Mouse (Mus musculus) central nervous system, embryonic 11.5 days (tissue): Measurements from ENCODE around the gene Spata46. TPM values are rescaled to one million over a fixed set of nuclear protein-coding genes. Genes with fewer than 3 reads are reported as not detected.

Experiments
- polyA plus RNA-seq: library from polyadenylated mRNA; depleted of rRNA; stranded (reverse); fragments of >200 nt; gene quantifications from 2 replicates; pipeline ENCODE4 v1.2.3, GENCODE M21; 2012; rRNA removed

Spata46 gene
- polyA plus RNA-seq = not detected in 2 replicates

GRCm38 (mm10) chr1:170308503-170308902 is at the start of gene Spata46:
Spata46 (plus strand) TSS chr1:170308803.

DNA sequence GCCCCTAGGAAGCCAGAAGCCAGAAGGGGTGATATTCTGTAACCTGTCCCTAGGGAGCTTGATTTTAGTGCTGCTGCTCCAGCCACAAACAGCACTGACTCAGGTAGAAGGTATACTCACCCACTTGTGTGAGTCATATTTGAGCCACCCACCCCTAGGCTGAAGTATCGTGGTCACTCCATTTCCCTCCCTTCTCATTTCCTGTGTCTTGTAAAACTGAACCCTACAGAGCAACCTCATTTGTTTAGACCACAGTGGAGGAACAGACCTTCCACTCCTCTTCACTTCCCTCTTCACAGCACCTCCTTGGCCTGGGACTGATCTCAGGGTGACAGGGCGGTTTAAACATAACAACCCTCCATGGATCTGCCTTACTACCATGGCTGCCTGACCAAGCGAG is 31.6 kb upstream of the Spata46 start, which contains the start of gene Sh2d1b1:
Gene Sh2d1b1 (plus strand): TSS at position 305 of the 400 bp plus-strand sequence.

DNA sequence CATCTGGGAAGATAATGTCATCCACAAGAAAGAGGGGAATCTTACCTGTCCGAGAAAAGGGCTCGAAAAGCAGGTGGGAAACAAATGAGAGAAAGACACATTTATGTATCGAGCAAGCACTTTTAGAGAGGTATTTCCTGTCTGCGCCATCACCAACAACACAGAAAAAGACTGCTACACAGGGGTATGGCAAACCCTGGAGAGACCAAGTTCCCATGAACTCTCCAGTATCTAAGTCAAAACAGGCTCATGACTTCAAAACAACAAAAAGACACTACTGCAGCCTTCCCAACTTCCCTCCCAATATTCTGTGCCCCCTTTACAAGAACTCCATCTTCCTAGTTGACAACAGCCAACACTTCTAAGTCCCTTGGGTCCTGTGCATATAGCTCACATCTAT is 2.4 kb upstream of the Spata46 start, which contains the start of gene Gm7694:
Gene Gm7694 (minus strand): TSS at position 101 of the 400 bp plus-strand sequence.

Other genes starting within 250 kb of the Spata46 start
- gene Ddr2, start 198.0 kb upstream of the Spata46 start, polyA plus RNA-seq = 18.1 and 38.2 TPM in 2 replicates
- 35.8 and 36.9 TPM in 2 replicates for gene Uap1, start 133.8 kb upstream of the Spata46 start, polyA plus RNA-seq
- gene Uhmk1, start 93.4 kb upstream of the Spata46 start, polyA plus RNA-seq = 16.6 and 23.9 TPM in 2 replicates
- not detected in 2 replicates for gene Sh2d1b2, start 76.1 kb upstream of the Spata46 start, polyA plus RNA-seq
- gene Sh2d1b1, start 31.5 kb upstream of the Spata46 start, polyA plus RNA-seq = 0.02 TPM in 1 of 2 replicates, not detected in the other
- 5.6 and 6.9 TPM in 2 replicates for gene Gm7694, start 2.5 kb upstream of the Spata46 start, polyA plus RNA-seq